Mouse (Mus musculus) layer of hippocampus, adult 2 months (tissue): Measurements from ENCODE around the gene Cdkal1. TPM values are rescaled to one million over a fixed set of nuclear protein-coding genes. Genes with fewer than 3 reads are reported as not detected.

Experiments used
- DNase-seq, 2 experiments: peaks; one replicate each; pipeline ENCODE4 v3.0.0; 2022; ENCODE audit warnings: low spot score in 2 of 2
- H3K27ac ChIP-seq: fragments of 200-600 bp; 2 replicates; pipeline ENCODE4 v1.8.1; 2022
- H3K4me3 ChIP-seq: fragments of 200-600 bp; 2 replicates; pipeline ENCODE4 v1.8.1; 2022; ENCODE audit warnings: mild to moderate bottlenecking
- CTCF ChIP-seq: fragments of 200-600 bp; conservative IDR thresholded peaks from 2 replicates; pipeline ENCODE4 v1.8.1; 2022; ENCODE audit warnings: antibody characterized with exemption, mild to moderate bottlenecking, moderate library complexity
- total RNA-seq, 2 experiments: library from RNA; stranded (reverse); gene quantifications; 2 replicates each; pipeline ENCODE4 v1.2.3; 2021

Cdkal1 gene
- total RNA-seq, 2 experiments from 2014 or later: 29.9 to 31.7 TPM

DNA sequence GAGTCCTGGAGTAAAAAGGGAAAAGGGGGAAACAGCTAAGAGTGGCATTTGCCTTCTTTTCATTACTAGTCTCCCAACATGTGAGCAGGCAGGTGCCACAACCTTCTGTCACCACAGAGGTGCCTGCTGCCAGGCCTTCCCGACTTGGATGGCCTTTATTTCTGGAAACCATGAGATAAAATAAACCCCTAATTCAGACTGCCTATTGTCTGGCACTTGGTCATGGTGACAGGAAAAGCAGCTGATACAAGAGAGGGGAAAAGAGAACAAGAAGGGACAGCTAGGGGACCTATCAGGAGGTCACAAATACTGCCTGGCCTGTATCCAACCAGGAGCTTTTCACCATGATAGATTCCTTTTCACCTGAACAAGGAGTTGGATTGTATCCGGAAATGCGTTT is 466.6 kb downstream of the Cdkal1 start:
- DNase-seq: no peak
- Histone ChIP-seq H3K4me3 (no peak overlapping the region), H3K27ac (no peak overlapping the region)
- TF ChIP-seq CTCF: no peak

DNA sequence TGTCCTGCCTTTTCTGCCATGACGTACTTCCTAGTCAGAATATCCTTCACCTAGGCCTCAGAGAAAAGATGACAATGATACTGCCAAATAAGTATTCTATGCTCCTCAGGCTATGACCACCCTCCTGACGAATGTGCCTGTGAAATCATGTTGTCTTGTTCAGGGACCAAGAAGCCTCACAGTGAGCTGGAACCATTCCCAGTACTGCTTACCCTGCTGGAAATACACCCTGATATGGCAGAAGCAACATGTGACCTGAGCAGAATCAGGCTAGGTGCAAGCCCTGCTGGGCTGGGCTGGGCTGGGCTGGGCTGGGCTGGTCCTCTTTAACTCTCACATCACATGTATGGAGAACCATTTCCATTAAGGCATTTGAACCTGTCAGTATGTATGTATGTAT is 477.9 kb downstream of the Cdkal1 start:
- no peak overlapping the region for H3K27ac ChIP-seq

DNA sequence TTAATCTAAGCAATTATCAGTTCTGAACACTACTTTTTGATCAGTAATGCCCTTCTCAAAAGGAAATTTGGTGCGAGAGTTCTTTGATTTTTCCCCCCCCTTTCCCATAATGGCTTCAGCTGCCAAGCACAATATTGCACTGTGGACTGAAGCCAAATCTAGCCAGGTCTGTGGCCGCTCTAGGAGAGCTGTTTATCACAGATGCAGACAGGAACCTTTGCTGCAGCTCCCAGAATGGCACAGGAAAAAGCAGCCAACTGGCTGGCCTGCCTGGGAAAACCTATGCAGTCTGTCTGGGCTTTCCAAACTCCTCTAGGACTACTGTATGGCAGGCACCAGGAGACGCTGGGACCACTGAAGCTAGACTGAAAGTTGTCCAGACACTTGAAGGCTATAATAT is 483.6 kb downstream of the Cdkal1 start:
- H3K4me3 ChIP-seq: no peak overlapping the region
- H3K27ac ChIP-seq: 0 out of 2 replicates have a peak overlapping the region, but pooled peaks have one; percentile 5
- TF ChIP-seq CTCF: no peak
- no peak for DNase-seq

More for the DNA sequence above, 477.9 kb downstream of the Cdkal1 start:
- H3K4me3 ChIP-seq: no peak overlapping the region
- TF ChIP-seq CTCF: no peak
- DNase-seq: no peak

DNA sequence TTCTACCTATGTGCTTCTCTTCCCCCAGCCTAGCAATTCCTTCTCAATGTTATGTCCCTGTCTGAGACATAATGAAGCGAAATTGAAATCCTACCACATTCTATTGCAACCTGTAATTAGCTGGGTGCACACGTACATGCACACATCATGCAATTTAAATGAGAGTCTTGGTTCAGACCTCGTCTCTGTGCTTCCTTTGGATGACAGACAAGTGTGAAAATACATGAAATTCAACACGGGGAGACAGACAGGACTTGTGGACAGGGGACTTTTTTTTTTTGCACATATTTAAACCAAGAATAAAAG is 484.1 kb downstream of the Cdkal1 start:
- no peak for DNase-seq
- TF ChIP-seq CTCF: no peak
- H3K27ac ChIP-seq: peak overlapping the region; percentile 48
- H3K4me3 ChIP-seq: no peak overlapping the region

- TF ChIP-seq CTCF: no peak
- DNase-seq: peak in 1 of 2 experiments; percentile 19
- no peak overlapping the region for H3K4me3 ChIP-seq
- peak overlapping the region; percentile 48 for H3K27ac ChIP-seq
These were observed 484.6 kb downstream of the Cdkal1 start for GRCm38 (mm10) chr13:29370731-29371465.

DNA sequence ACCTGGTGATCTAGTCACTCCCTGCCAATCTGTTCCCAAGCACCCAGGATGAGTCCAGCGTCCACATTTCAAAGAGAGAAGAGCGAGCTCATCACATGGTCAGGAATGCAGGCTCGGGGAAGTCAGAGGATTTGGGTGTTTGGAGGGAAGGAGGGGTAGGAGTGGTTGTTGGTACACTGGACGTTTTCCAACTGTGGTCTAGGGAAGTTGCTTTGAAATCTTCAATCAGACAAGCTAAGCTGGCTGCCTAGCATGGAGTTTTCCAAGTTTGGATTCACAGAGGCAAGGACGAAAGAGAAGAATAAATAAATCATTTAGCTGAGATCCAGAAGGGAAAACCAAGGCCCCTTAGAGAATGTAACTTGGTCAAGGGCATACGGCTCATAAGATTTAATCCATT is 486.7 kb downstream of the Cdkal1 start:
- no peak overlapping the region for H3K27ac ChIP-seq
- no peak for TF ChIP-seq CTCF
- DNase-seq: no peak
- no peak overlapping the region for H3K4me3 ChIP-seq

- H3K27ac ChIP-seq: no peak overlapping the region
- no peak overlapping the region for H3K4me3 ChIP-seq
- TF ChIP-seq CTCF: no peak
- no peak for DNase-seq
These were observed 490.4 kb downstream of the Cdkal1 start for GRCm38 (mm10) chr13:29364901-29365625.

GRCm38 (mm10) chr13:29364009-29364408 is 491.5 kb downstream of the Cdkal1 start:
- no peak for DNase-seq
- no peak for TF ChIP-seq CTCF
- Histone ChIP-seq H3K4me3 (no peak overlapping the region), H3K27ac (no peak overlapping the region)

- TF ChIP-seq CTCF: no peak
- H3K27ac ChIP-seq: no peak overlapping the region
- no peak for DNase-seq
- H3K4me3 ChIP-seq: no peak overlapping the region
These were observed 493.6 kb downstream of the Cdkal1 start for GRCm38 (mm10) chr13:29361842-29362241.

DNA sequence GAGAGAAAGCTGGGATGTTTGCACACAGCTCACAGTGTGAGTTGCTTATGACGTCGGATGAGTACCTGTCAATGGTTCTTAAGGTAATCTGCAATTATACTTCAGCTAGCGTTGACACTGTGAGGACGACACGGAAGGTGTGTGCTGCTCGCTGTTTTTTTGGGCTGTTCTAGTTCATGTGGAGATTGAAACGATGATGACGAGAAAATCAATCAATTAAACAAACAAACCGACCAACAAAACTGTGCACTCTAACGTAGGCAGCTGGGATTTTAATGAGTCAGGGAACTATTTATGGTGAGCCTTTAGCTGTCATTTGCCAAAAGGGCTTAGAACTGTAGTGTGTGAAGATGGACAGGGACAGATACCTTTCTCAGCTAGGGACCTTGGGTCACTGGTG is 494.6 kb downstream of the Cdkal1 start:
- DNase-seq: no peak
- TF ChIP-seq CTCF: no peak
- H3K4me3 ChIP-seq: no peak overlapping the region
- no peak overlapping the region for H3K27ac ChIP-seq

DNA sequence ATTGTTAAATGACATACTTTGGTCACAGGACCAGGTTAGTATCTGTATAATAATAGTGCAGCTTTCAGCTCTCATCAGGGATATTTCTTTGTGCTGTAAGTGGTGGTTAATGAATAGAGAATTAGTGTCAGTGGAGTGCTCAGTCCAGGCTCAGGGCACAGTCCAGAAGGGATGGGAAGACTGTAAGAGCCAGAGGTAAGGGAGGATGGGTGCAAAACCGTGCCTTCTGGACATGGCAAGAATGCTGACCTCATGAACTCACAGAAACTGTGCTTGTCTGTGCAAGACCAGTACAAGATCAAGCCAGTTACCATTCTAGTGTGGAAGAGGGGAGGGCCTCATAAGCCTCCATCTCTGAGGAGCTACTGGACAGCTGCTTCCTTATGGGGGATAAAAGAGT is 496.1 kb downstream of the Cdkal1 start:
- DNase-seq: no peak
- no peak for TF ChIP-seq CTCF
- H3K4me3 ChIP-seq: no peak overlapping the region
- H3K27ac ChIP-seq: no peak overlapping the region

GRCm38 (mm10) chr13:29357483-29357882 is 498.0 kb downstream of the Cdkal1 start:
- DNase-seq: no peak
- no peak for TF ChIP-seq CTCF
- Histone ChIP-seq H3K27ac (no peak overlapping the region), H3K4me3 (no peak overlapping the region)

- no peak for TF ChIP-seq CTCF
- Histone ChIP-seq H3K27ac (no peak overlapping the region), H3K4me3 (no peak overlapping the region)
- DNase-seq: no peak
These were observed 499.4 kb downstream of the Cdkal1 start for GRCm38 (mm10) chr13:29356158-29356485.
